Mouse (Mus musculus) myocyte (in vitro differentiated cells): Measurements from ENCODE around the gene Dvl3. TPM values are rescaled to one million over a fixed set of nuclear protein-coding genes. Genes with fewer than 3 reads are reported as not detected.

Experiments
- H3K27me3 ChIP-seq: one replicate; pipeline ENCODE4 v1.6.1; 2011; ENCODE audit not compliant: control insufficient read depth, insufficient read depth, insufficient read length
- H3K36me3 ChIP-seq: one replicate; pipeline ENCODE4 v1.6.1; 2011; ENCODE audit not compliant: control insufficient read depth, insufficient read depth
- H3K4me2 ChIP-seq: one replicate; pipeline ENCODE4 v1.6.1; 2011; ENCODE audit warnings: low read depth, control low read depth
- H3K4me3 ChIP-seq: one replicate; pipeline ENCODE4 v1.5.1; 2011; ENCODE audit warnings: mild to moderate bottlenecking, control low read depth, moderate library complexity
- H3K79me2 ChIP-seq: one replicate; pipeline ENCODE4 v1.6.1; 2011; ENCODE audit not compliant: control insufficient read depth, insufficient read depth
- H3ac ChIP-seq: one replicate; pipeline ENCODE4 v1.6.1; 2011; ENCODE audit not compliant: control insufficient read depth, insufficient read length
- CEBPB ChIP-seq: IDR thresholded peaks from 2 replicates; pipeline ENCODE4 v1.6.1; 2011; ENCODE audit warnings: mild to moderate bottlenecking, moderate library complexity; ENCODE audit not compliant: poor library complexity, insufficient read depth, severe bottlenecking
- E2F4 ChIP-seq: IDR thresholded peaks from one replicate; pipeline ENCODE4 v1.6.1; 2011; ENCODE audit warnings: mild to moderate bottlenecking, control low read depth, moderate library complexity; ENCODE audit not compliant: insufficient read depth
- MAX ChIP-seq: IDR thresholded peaks from one replicate; pipeline ENCODE4 v1.6.1; 2011; ENCODE audit warnings: low read depth, mild to moderate bottlenecking, control low read depth
- MYOD1 ChIP-seq, 3 experiments: IDR thresholded peaks; one replicate each; pipeline ENCODE4 v1.6.1; 2011; ENCODE audit warnings: control low read depth in 2 of 3, low read depth in 2 of 3, mild to moderate bottlenecking in 2 of 3, moderate library complexity in 1 of 3; ENCODE audit not compliant: insufficient read length in 2 of 3, control insufficient read depth in 1 of 3
- MYOG ChIP-seq, 3 experiments: IDR thresholded peaks; one replicate each; pipeline ENCODE4 v1.6.1; 2011; ENCODE audit warnings: control low read depth in 2 of 3, low read depth in 2 of 3, mild to moderate bottlenecking in 2 of 3; ENCODE audit not compliant: insufficient read length in 2 of 3, control insufficient read depth in 1 of 3, insufficient read depth in 1 of 3
- POLR2A ChIP-seq: IDR thresholded peaks from one replicate; pipeline ENCODE4 v1.6.1; 2011; ENCODE audit warnings: low read depth, mild to moderate bottlenecking, control low read depth, moderate library complexity; ENCODE audit not compliant: insufficient read length
- POLR2AphosphoS2 ChIP-seq: IDR thresholded peaks from one replicate; pipeline ENCODE4 v1.6.1; 2011; ENCODE audit warnings: low read depth, control low read depth; ENCODE audit not compliant: insufficient read length
- REST ChIP-seq: IDR thresholded peaks from one replicate; pipeline ENCODE4 v1.6.1; 2011; ENCODE audit warnings: mild to moderate bottlenecking, control low read depth, moderate library complexity; ENCODE audit not compliant: insufficient read depth, insufficient read length
- SRF ChIP-seq: IDR thresholded peaks from one replicate; pipeline ENCODE4 v1.6.1; 2011; ENCODE audit warnings: low read depth; ENCODE audit not compliant: control insufficient read depth, insufficient read length
- TCF12 ChIP-seq: IDR thresholded peaks from one replicate; pipeline ENCODE4 v1.6.1; 2011; ENCODE audit warnings: mild to moderate bottlenecking, control low read depth; ENCODE audit not compliant: poor library complexity, insufficient read depth, severe bottlenecking
- TCF3 ChIP-seq: IDR thresholded peaks from one replicate; pipeline ENCODE4 v1.6.1; 2011; ENCODE audit warnings: low read depth, control low read depth; ENCODE audit not compliant: insufficient read length
- USF1 ChIP-seq: IDR thresholded peaks from one replicate; pipeline ENCODE4 v1.6.1; 2011; ENCODE audit warnings: low read depth, mild to moderate bottlenecking, control low read depth, moderate library complexity
- polyA plus RNA-seq: library from polyadenylated mRNA; unstranded; fragments of >200 nt; fragmentation: generic; extraction: Trizol; gene quantifications from one replicate; pipeline ENCODE4 v1.2.1, GENCODE M21; 2012; ENCODE audit warnings: missing spikeins

The Dvl3 gene
- 32.9 TPM for polyA plus RNA-seq

- TF ChIP-seq POLR2AphosphoS2 (no peak), CEBPB (no peak), MYOG (IDR thresholded peaks at IDR 0.05; ENCODE audit: control insufficient read depth in 1 of 3, insufficient read depth in 1 of 3, insufficient read length in 2 of 3, low read depth in 2 of 3) (peak in 2 of 3 experiments; percentile 5 to 59), POLR2A (peak; percentile 62), E2F4 (no peak)
- Histone ChIP-seq H3ac (peak within 1 kb of the TSS; percentile 59), H3K4me2 (peak within 1 kb of the TSS; percentile 93), H3K79me2 (peaks cover 42% of the 10 kb centered on the region), H3K4me3 (peak within 1 kb of the TSS; percentile 73), H3K36me3 (peaks cover 7% of the 10 kb centered on the region), H3K27me3 (no peaks in the 10 kb centered on the region)
Measured at GRCm38 (mm10) chr16:20516726-20517201, at the start of gene Dvl3. Gene Dvl3 (plus strand): TSS chr16:20516982.

- Histone ChIP-seq H3K36me3 (no peaks in the 10 kb centered on the region), H3K4me3 (no peak overlapping the region), H3ac (no peak overlapping the region), H3K4me2 (no peak overlapping the region), H3K27me3 (no peaks in the 10 kb centered on the region), H3K79me2 (no peaks in the 10 kb centered on the region)
- TF ChIP-seq POLR2AphosphoS2 (no peak), E2F4 (no peak), MAX (no peak), POLR2A (no peak), TCF3 (no peak), MYOD1 (IDR thresholded peaks at IDR 0.05; ENCODE audit: control insufficient read depth in 1 of 3, insufficient read length in 2 of 3, low read depth in 2 of 3) (no peak), USF1 (no peak), TCF12 (no peak), CEBPB (no peak), SRF (no peak), REST (no peak), MYOG (IDR thresholded peaks at IDR 0.05; ENCODE audit: control insufficient read depth in 1 of 3, insufficient read depth in 1 of 3, insufficient read length in 2 of 3, low read depth in 2 of 3) (no peak)
Measured at GRCm38 (mm10) chr16:20470981-20471380, 45.8 kb upstream of the Dvl3 start.

- H3ac ChIP-seq: no peak overlapping the region
- no peaks in the 10 kb centered on the region for H3K36me3 ChIP-seq
- H3K4me3 ChIP-seq: no peak overlapping the region
- TF ChIP-seq USF1 (no peak), E2F4 (no peak), POLR2AphosphoS2 (no peak), REST (no peak), CEBPB (no peak), MYOG (IDR thresholded peaks at IDR 0.05; ENCODE audit: control insufficient read depth in 1 of 3, insufficient read depth in 1 of 3, insufficient read length in 2 of 3, low read depth in 2 of 3) (no peak), MYOD1 (IDR thresholded peaks at IDR 0.05; ENCODE audit: control insufficient read depth in 1 of 3, insufficient read length in 2 of 3, low read depth in 2 of 3) (no peak), POLR2A (no peak), TCF3 (no peak), TCF12 (no peak), SRF (no peak), MAX (no peak)
- no peaks in the 10 kb centered on the region for H3K79me2 ChIP-seq
- no peaks in the 10 kb centered on the region for H3K27me3 ChIP-seq
- no peak overlapping the region for H3K4me2 ChIP-seq
Measured at GRCm38 (mm10) chr16:20471686-20472085, 45.1 kb upstream of the Dvl3 start.

- H3K79me2 ChIP-seq: no peaks in the 10 kb centered on the region
- H3K36me3 ChIP-seq: no peaks in the 10 kb centered on the region
- H3K4me3 ChIP-seq: no peak overlapping the region
- no peak overlapping the region for H3K4me2 ChIP-seq
- no peak overlapping the region for H3ac ChIP-seq
- no peak for TF ChIP-seq TCF12
- TF ChIP-seq MYOG (IDR thresholded peaks at IDR 0.05; ENCODE audit: control insufficient read depth in 1 of 3, insufficient read depth in 1 of 3, insufficient read length in 2 of 3, low read depth in 2 of 3): no peak
- TF ChIP-seq SRF: no peak
- TF ChIP-seq REST: no peak
- TF ChIP-seq USF1: no peak
- TF ChIP-seq POLR2A: no peak
- no peak for TF ChIP-seq MYOD1 (IDR thresholded peaks at IDR 0.05; ENCODE audit: control insufficient read depth in 1 of 3, insufficient read length in 2 of 3, low read depth in 2 of 3)
- TF ChIP-seq E2F4: no peak
- TF ChIP-seq POLR2AphosphoS2: no peak
- TF ChIP-seq CEBPB: no peak
- no peak for TF ChIP-seq TCF3
- no peak for TF ChIP-seq MAX
- no peaks in the 10 kb centered on the region for H3K27me3 ChIP-seq
Measured at GRCm38 (mm10) chr16:20473748-20474147, 43.0 kb upstream of the Dvl3 start.

- Histone ChIP-seq H3K36me3 (no peaks in the 10 kb centered on the region), H3K4me2 (no peak overlapping the region), H3K79me2 (no peaks in the 10 kb centered on the region), H3K27me3 (no peaks in the 10 kb centered on the region), H3K4me3 (no peak overlapping the region), H3ac (no peak overlapping the region)
- no peak for TF ChIP-seq TCF12
- TF ChIP-seq POLR2AphosphoS2: no peak
- no peak for TF ChIP-seq REST
- TF ChIP-seq MYOG (IDR thresholded peaks at IDR 0.05; ENCODE audit: control insufficient read depth in 1 of 3, insufficient read depth in 1 of 3, insufficient read length in 2 of 3, low read depth in 2 of 3): no peak
- no peak for TF ChIP-seq USF1
- TF ChIP-seq POLR2A: no peak
- TF ChIP-seq TCF3: no peak
- no peak for TF ChIP-seq E2F4
Measured at GRCm38 (mm10) chr16:20474211-20474610, 42.6 kb upstream of the Dvl3 start.
